Mouse (Mus musculus) megakaryocyte-erythroid progenitor cell, adult 5-6 weeks (primary cell): ENCODE results near the gene Gpr108. TPM values are rescaled to one million over a fixed set of nuclear protein-coding genes. Genes with fewer than 3 reads are reported as not detected.
"Not testable (repeated sequence)": the region's sequence is repeated elsewhere in the genome, so short reads cannot be mapped to it uniquely, and the experiment has no call there.

Source experiments
- ATAC-seq: replicated peaks from 2 replicates; pipeline ENCODE4 v1.8.0; 2016; ENCODE audit warnings: mild to moderate bottlenecking, inconsistent platforms; ENCODE audit not compliant: severe bottlenecking, poor library complexity, low FRiP score, low TSS enrichment
- total RNA-seq, 2 experiments: library from RNA; stranded (forward) in 1 of 2; stranded (reverse) in 1 of 2; fragments of 200-1000, 215-1000 nt in 1 of 2; fragments of >200 nt in 1 of 2; fragmentation: Nextera tagmentation in 1 of 2; gene quantifications; 2 replicates each; pipeline ENCODE4 v1.2.3; 2014 to 2017

Gpr108 gene
- total RNA-seq (2014; fragmentation: Nextera tagmentation) (18.7 and 23.9 TPM in 2 replicates), total RNA-seq (2017) (6.2 and 10.6 TPM in 2 replicates)

- peak; percentile 63 for ATAC-seq
Observed at GRCm38 (mm10) chr17:57248201-57248699, at the start of gene Gpr108. Gene Gpr108 (minus strand): TSS chr17:57248446.

- ATAC-seq, result peak; percentile 56
Observed at GRCm38 (mm10) chr17:57297040-57297439, 48.8 kb upstream of the Gpr108 start.

- no peak for ATAC-seq
Observed at GRCm38 (mm10) chr17:57295935-57296334, 47.7 kb upstream of the Gpr108 start.

- no peak for ATAC-seq
Observed at GRCm38 (mm10) chr17:57292968-57293367, 44.7 kb upstream of the Gpr108 start.

GRCm38 (mm10) chr17:57292302-57292701 is 44.1 kb upstream of the Gpr108 start:
- no peak for ATAC-seq

- ATAC-seq, result peak; percentile 24; the same call in 1 of the 2 replicates
Observed at GRCm38 (mm10) chr17:57290671-57291055, 42.4 kb upstream of the Gpr108 start.

- peak; percentile 75 for ATAC-seq
Observed at GRCm38 (mm10) chr17:57290001-57290670, 41.9 kb upstream of the Gpr108 start.

- ATAC-seq, result no peak
Observed at GRCm38 (mm10) chr17:57289252-57289651, 41.0 kb upstream of the Gpr108 start.

GRCm38 (mm10) chr17:57286718-57287355 is 38.6 kb upstream of the Gpr108 start:
- ATAC-seq, result peak; percentile 28; the same call in 1 of the 2 replicates

GRCm38 (mm10) chr17:57285077-57285476 is 36.8 kb upstream of the Gpr108 start:
- ATAC-seq, result no peak

GRCm38 (mm10) chr17:57283906-57284305 is 35.7 kb upstream of the Gpr108 start:
- no peak for ATAC-seq

GRCm38 (mm10) chr17:57280411-57280810 is 32.2 kb upstream of the Gpr108 start:
- ATAC-seq, result no peak

- ATAC-seq, result no peak
Observed at GRCm38 (mm10) chr17:57279591-57280224, 31.5 kb upstream of the Gpr108 start.

- peak; percentile 31 for ATAC-seq
Observed at GRCm38 (mm10) chr17:57278943-57279590, 30.8 kb upstream of the Gpr108 start, which contains the start of gene Vav1. Gene Vav1 (plus strand): TSS chr17:57279100.

- ATAC-seq, result no peak
Observed at GRCm38 (mm10) chr17:57278537-57278936, 30.3 kb upstream of the Gpr108 start.

GRCm38 (mm10) chr17:57277598-57278261 is 29.5 kb upstream of the Gpr108 start:
- not testable (repeated sequence) for ATAC-seq

GRCm38 (mm10) chr17:57276634-57277121 is 28.4 kb upstream of the Gpr108 start:
- ATAC-seq, result peak; percentile 58

GRCm38 (mm10) chr17:57275997-57276351 is 27.7 kb upstream of the Gpr108 start:
- ATAC-seq, result no peak
